Mouse (Mus musculus) C2C12 (cell line): ENCODE measurements around the gene Mepce. TPM values are rescaled to one million over a fixed set of nuclear protein-coding genes. Genes with fewer than 3 reads are reported as not detected.
A peak's percentile ranks its signal among the peaks of the same experiment; 100 is the strongest.

Experiments
- H3K27me3 ChIP-seq: one replicate; pipeline ENCODE4 v1.6.1; 2011; ENCODE audit not compliant: control insufficient read depth, insufficient read depth, insufficient read length
- H3K36me3 ChIP-seq: one replicate; pipeline ENCODE4 v1.6.1; 2011; ENCODE audit not compliant: control insufficient read depth, insufficient read depth
- H3K4me3 ChIP-seq: one replicate; pipeline ENCODE4 v1.5.1; 2011; ENCODE audit warnings: mild to moderate bottlenecking, control low read depth; ENCODE audit not compliant: poor library complexity, insufficient read depth, severe bottlenecking
- H3K79me2 ChIP-seq: one replicate; pipeline ENCODE4 v1.6.1; 2011; ENCODE audit not compliant: control insufficient read depth, insufficient read depth
- H3K79me3 ChIP-seq: one replicate; pipeline ENCODE4 v1.6.1; 2011; ENCODE audit warnings: low read depth, control low read depth
- H3ac ChIP-seq: one replicate; pipeline ENCODE3; 2011; ENCODE audit warnings: low read depth; ENCODE audit not compliant: control insufficient read depth, insufficient read length
- CEBPB ChIP-seq: IDR thresholded peaks from one replicate; pipeline ENCODE4 v1.6.1; 2011; ENCODE audit warnings: low read depth, mild to moderate bottlenecking, control low read depth, moderate library complexity
- CTCF ChIP-seq: IDR thresholded peaks from one replicate; pipeline ENCODE4 v1.5.1; 2011; ENCODE audit not compliant: control insufficient read depth, insufficient read depth, insufficient read length
- FOSL1 ChIP-seq: IDR thresholded peaks from one replicate; pipeline ENCODE4 v1.8.0; 2011; ENCODE audit warnings: mild to moderate bottlenecking, low read length; ENCODE audit not compliant: poor library complexity, insufficient read depth, severe bottlenecking
- MAX ChIP-seq: IDR thresholded peaks from one replicate; pipeline ENCODE4 v1.6.1; 2011; ENCODE audit warnings: mild to moderate bottlenecking, control low read depth
- MYOD1 ChIP-seq: IDR thresholded peaks from one replicate; pipeline ENCODE4 v1.6.1; 2011; ENCODE audit warnings: low read depth; ENCODE audit not compliant: control insufficient read depth, insufficient read length
- MYOG ChIP-seq: IDR thresholded peaks from one replicate; pipeline ENCODE4 v1.6.1; 2011; ENCODE audit not compliant: control insufficient read depth, insufficient read length; ENCODE audit errors: extremely low read depth
- USF1 ChIP-seq: IDR thresholded peaks from one replicate; pipeline ENCODE4 v1.6.1; 2011; ENCODE audit warnings: low read depth, mild to moderate bottlenecking, control low read depth, moderate library complexity
- polyA plus RNA-seq: library from polyadenylated mRNA; unstranded; fragments of >200 nt; fragmentation: generic; extraction: Trizol; gene quantifications from one replicate; pipeline ENCODE4 v1.2.1, GENCODE M21; 2012; ENCODE audit warnings: missing spikeins

The Mepce gene
- polyA plus RNA-seq, 1 experiment = 44.6 TPM

DNA sequence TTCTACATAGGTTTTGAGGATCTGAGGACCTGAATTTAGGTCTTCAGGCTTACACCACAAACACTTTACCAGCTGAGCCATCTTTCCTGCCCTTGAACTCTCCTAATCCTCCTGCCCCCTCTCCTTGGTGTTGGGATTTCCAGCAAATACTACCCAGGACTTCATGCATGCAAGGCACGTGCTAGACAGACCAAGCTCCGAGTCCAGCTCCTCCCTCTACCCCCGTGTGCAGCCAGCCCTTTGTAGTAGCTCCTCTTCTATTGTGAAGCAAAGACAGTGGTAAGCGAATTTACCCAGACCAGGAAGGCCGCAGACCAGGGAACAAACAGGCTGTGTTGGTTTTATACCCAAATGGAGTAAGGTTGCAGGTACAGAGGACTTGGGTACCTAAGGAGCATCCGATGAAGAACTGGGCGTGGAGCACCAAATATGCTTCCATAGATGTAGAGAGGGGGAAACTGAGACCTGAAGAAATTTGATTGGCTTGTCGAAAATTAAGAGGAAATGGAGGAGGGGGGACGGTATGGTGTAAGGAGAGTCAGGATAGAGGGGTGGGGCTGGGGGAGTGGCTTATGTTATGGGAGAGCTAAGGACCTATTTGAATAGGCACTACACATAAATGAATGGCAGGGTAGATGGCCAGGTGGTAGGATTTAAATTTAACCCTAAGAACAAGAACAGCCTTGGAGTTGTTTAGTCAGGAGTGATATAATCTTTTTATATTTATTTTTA lies 22.7 kb downstream of the Mepce start:
- Histone ChIP-seq H3K79me2 (no peaks in the 10 kb centered on the region), H3ac (no peak overlapping the region), H3K4me3 (no peak overlapping the region), H3K27me3 (no peaks in the 10 kb centered on the region), H3K36me3 (no peaks in the 10 kb centered on the region), H3K79me3 (no peaks in the 10 kb centered on the region)
- TF ChIP-seq CTCF = no peak
- no peak for TF ChIP-seq USF1
- TF ChIP-seq MAX = no peak
- TF ChIP-seq MYOD1 = no peak
- TF ChIP-seq CEBPB = no peak
- no peak for TF ChIP-seq FOSL1
- no peak for TF ChIP-seq MYOG

DNA sequence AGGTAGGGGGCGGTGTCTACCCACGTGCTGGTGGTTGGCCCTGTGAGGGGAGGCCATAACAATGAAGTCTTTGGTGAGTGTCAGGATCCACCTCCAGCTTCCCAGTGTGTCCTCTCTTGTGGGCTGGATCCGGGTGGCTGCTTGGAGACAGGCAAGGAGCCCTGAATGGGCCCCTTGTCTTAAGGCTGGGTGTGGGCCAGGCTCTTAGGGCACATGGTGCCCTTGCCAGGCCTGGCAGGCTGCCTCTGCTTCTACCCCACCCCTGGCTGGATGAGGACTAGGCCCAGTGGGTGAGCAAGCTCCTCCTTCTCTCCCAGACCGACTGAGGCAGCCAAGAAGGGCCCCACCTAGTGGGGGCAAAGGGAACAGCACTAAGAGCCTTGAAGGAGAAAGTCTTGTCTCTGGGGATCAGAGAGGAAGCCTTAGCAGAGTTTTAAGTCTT lies 27.5 kb downstream of the Mepce start:
- H3K4me3 ChIP-seq = no peak overlapping the region

DNA sequence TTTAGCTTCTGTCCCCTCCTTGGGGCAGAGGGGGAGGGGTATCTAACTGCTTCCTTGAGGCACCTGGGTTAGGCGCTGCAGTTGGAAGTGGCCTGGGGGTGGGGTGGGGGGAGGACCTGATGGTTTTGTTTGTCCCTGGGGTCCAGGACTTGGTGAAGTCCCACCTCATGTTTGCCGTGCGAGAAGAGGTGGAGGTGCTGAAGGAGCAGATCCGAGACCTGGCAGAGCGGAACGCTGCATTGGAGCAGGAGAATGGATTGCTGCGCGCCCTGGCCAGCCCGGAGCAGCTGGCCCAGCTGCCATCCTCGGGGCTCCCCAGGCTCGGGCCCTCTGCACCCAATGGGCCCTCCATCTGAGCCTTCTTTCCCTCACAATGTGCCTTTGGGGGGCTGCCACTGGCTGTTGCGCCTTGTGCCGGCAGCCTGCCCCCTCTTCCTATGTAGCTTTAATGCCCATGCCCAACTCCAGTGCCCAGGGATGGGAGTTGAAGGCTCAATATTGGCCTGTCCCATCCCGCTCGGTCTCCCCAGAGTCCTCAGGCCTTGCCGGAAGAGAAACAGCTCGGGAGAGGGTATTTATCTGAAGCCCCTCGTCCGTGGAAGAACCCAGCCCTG lies 28.4 kb downstream of the Mepce start:
- Histone ChIP-seq H3K36me3 (peaks cover 10% of the 10 kb centered on the region), H3K27me3 (no peaks in the 10 kb centered on the region), H3ac (no peak overlapping the region), H3K79me2 (no peaks in the 10 kb centered on the region), H3K79me3 (no peaks in the 10 kb centered on the region), H3K4me3 (no peak overlapping the region)
- no peak for TF ChIP-seq MYOD1

More for the DNA sequence above, 27.5 kb downstream of the Mepce start:
- no peaks in the 10 kb centered on the region for H3K79me3 ChIP-seq
- peaks cover 10% of the 10 kb centered on the region for H3K36me3 ChIP-seq
- no peaks in the 10 kb centered on the region for H3K27me3 ChIP-seq
- peak; percentile 19 for TF ChIP-seq MAX
- TF ChIP-seq MYOG = no peak
- no peak for TF ChIP-seq FOSL1
- peak; percentile 54 for TF ChIP-seq CTCF
- no peak for TF ChIP-seq MYOD1
- TF ChIP-seq CEBPB = no peak
- H3K79me2 ChIP-seq = no peaks in the 10 kb centered on the region
- H3ac ChIP-seq = no peak overlapping the region

DNA sequence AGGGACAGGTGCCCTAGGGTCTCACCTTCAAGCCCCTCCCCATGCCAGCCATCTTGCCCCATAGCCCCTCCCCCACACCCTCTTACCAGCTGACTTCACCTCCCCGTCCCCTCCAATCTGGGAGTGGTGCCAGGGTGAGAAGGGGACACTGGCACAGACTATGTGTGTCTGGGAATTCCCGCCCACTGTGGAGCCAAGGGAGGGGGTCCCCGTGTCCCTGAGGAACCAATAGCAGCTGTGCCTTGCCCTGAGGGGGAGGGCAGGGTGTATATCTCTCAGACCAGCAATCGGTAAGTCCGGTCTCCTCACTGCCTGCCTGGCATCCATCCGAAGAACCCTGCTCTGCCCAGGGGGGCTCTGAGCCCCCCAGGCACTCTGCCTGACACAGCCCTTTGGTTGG lies 29.6 kb downstream of the Mepce start:
- Histone ChIP-seq H3K27me3 (no peaks in the 10 kb centered on the region), H3K79me3 (no peaks in the 10 kb centered on the region), H3K4me3 (no peak overlapping the region), H3K36me3 (peaks cover 11% of the 10 kb centered on the region), H3K79me2 (no peaks in the 10 kb centered on the region), H3ac (no peak overlapping the region)
- TF ChIP-seq MYOG (no peak), USF1 (no peak), CTCF (no peak), CEBPB (no peak), MAX (no peak), FOSL1 (no peak), MYOD1 (no peak)

DNA sequence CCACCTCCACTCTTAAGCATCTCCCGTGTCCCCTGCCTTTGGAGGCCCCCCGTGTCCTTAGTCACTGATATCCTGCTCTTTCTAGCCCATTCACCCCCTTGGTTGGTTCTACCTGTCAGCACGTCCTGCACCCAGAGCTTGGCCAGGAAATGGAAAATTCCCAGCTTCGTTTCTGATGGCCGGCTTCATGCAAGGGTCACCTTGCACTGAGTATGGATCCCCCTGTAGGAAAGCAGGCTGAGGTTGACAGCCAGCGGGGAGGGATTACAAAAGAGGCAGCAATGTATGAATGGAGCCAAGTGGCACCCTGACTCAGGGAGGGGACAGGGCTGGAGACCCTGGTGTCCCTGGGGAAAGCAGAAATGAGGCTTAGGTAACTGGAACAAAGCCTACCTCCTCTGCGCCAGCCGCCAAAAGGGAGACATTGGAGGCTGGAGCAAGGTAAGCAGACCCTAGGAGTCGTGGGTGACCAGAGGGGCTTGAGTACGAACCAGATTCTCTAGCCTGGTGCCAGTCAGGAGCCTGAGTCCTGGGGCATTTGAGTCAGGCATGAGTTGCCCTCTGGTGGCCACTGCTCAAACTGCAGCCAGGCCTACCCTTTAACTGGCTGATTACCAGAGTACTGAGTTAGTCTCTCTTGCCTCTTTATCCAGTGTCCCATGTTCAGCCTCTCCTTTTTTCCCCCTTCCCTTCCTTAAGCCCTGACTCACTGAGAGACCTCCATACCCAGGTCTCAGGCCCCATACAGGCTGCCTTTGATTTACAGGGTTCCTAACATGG lies 30.4 kb downstream of the Mepce start:
- H3K79me3 ChIP-seq = no peaks in the 10 kb centered on the region
- no peaks in the 10 kb centered on the region for H3K79me2 ChIP-seq
- H3K36me3 ChIP-seq = peaks cover 19% of the 10 kb centered on the region
- no peak overlapping the region for H3ac ChIP-seq
- H3K4me3 ChIP-seq = no peak overlapping the region
- H3K27me3 ChIP-seq = no peaks in the 10 kb centered on the region
- TF ChIP-seq MYOG (no peak), MAX (no peak), CTCF (peak; percentile 84), USF1 (no peak)

DNA sequence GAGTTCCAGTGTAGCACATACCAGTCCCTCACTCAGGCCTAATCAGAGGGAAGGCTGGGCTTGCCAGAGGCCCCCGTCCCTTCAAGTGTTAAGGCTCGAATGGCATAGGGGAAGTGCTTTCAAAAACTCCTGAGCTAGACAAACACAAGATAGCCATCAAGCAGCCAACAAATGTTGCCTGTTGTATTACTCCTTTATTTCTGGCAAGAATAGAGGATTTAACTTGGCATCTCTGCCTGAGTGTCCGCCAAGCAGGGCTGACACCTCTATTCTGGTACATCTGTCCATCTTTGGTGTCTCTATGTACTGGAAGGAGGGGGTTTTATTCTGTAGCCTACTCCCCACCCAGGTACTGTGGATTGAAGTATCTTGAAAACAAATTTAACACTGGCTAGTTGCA lies 31.3 kb downstream of the Mepce start:
- H3ac ChIP-seq = no peak overlapping the region
- H3K79me2 ChIP-seq = no peaks in the 10 kb centered on the region
- H3K36me3 ChIP-seq = peaks cover 28% of the 10 kb centered on the region
- no peak overlapping the region for H3K4me3 ChIP-seq
- no peak for TF ChIP-seq CTCF
- no peak for TF ChIP-seq MAX
- no peak for TF ChIP-seq MYOD1
- no peak for TF ChIP-seq USF1
- no peak for TF ChIP-seq CEBPB
- no peak for TF ChIP-seq FOSL1
- no peak for TF ChIP-seq MYOG
- H3K27me3 ChIP-seq = no peaks in the 10 kb centered on the region
- no peaks in the 10 kb centered on the region for H3K79me3 ChIP-seq
